Comparison of ENCODE assay signal across 8 mouse cellular contexts in the genomic region with DNA sequence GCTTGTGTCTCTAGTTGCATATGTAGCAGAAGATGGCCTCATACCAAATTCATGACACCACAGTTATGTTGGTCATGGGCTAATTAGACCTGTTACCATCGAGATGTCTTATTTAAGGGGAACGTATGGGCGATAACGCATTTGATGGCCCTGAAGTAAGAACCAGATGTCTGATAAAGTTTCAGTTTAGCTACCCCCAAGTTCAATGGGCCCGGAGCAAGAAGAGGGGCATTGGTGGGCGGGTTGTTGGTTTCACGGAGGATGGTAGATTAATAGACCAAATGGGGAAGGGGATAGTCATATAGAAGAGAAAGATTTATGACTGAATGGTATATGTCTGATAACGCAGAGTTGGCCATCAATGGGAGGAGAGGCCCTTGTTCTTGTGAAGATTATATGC.
DNase-seq lines count a peak whose midpoint lies in the region; ATAC-seq and TF ChIP-seq lines count a peak whose summit lies in the region.
"Not testable (repeated sequence)": the region's sequence is repeated elsewhere in the genome, so short reads cannot be mapped to it uniquely, and the experiment has no call there.

No protein-coding gene starts in this region.

- not testable (repeated sequence) for H3K4me3 ChIP-seq in embryonic facial prominence, embryonic 13.5 days; forebrain, postnatal 0 days (ENCODE audit: low read depth, low read length); hindbrain, embryonic 12.5 days; kidney, embryonic 15.5 days (replicated peaks); liver, embryonic 15.5 days (replicated peaks); midbrain, embryonic 13.5 days (replicated peaks); stomach, embryonic 14.5 days (ENCODE audit: low read depth, low read length)

- DNase-seq in forebrain, postnatal 0 days: not testable (repeated sequence)

- not testable (repeated sequence) for H3K4me1 ChIP-seq in embryonic facial prominence, embryonic 13.5 days; forebrain, postnatal 0 days (ENCODE audit: insufficient read depth); hindbrain, embryonic 12.5 days; kidney, embryonic 15.5 days; liver, embryonic 15.5 days (replicated peaks); midbrain, embryonic 13.5 days (replicated peaks); stomach, embryonic 14.5 days (ENCODE audit: control insufficient read depth, insufficient read depth, low read length)

- not testable (repeated sequence) for TF ChIP-seq CTCF in forebrain, postnatal 0 days (IDR thresholded peaks at IDR 0.05; ENCODE audit: low read depth)

- H3K27ac ChIP-seq in embryonic facial prominence, embryonic 13.5 days; forebrain, postnatal 0 days (ENCODE audit: low read depth, low read length); hindbrain, embryonic 12.5 days; kidney, embryonic 15.5 days; liver, embryonic 15.5 days (replicated peaks); midbrain, embryonic 13.5 days; stomach, embryonic 14.5 days (ENCODE audit: low read length): not testable (repeated sequence)

- not testable (repeated sequence) for H3K36me3 ChIP-seq in embryonic facial prominence, embryonic 13.5 days; forebrain, postnatal 0 days (ENCODE audit: insufficient read depth); hindbrain, embryonic 12.5 days; kidney, embryonic 15.5 days; liver, embryonic 15.5 days (replicated peaks); midbrain, embryonic 13.5 days; stomach, embryonic 14.5 days (ENCODE audit: control insufficient read depth, insufficient read depth, low read length)

- peak; percentile 100 for ATAC-seq in CD4-positive, CD25-positive, alpha-beta regulatory T cell, adult 4 months
- peak; percentile 100 for ATAC-seq in embryonic facial prominence, embryonic 13.5 days (ENCODE audit: insufficient number of reproducible peaks, insufficient read depth, low FRiP score, low TSS enrichment, low read depth)
- ATAC-seq in forebrain, postnatal 0 days: peak; percentile 100
- ATAC-seq in hindbrain, embryonic 12.5 days (ENCODE audit: low FRiP score): peak; percentile 100
- peak; percentile 100 for ATAC-seq in kidney, embryonic 15.5 days (replicated peaks; ENCODE audit: low FRiP score)
- ATAC-seq in liver, embryonic 15.5 days (ENCODE audit: insufficient read depth): peak; percentile 100
- ATAC-seq in midbrain, embryonic 13.5 days: peak; percentile 100
- ATAC-seq in stomach, embryonic 14.5 days (ENCODE audit: insufficient number of reproducible peaks, insufficient read depth, low FRiP score, low read depth): peak; percentile 100

- H3K9me3 ChIP-seq in embryonic facial prominence, embryonic 13.5 days; forebrain, postnatal 0 days (ENCODE audit: low read length); hindbrain, embryonic 12.5 days (replicated peaks); kidney, embryonic 15.5 days (replicated peaks); liver, embryonic 15.5 days (replicated peaks); midbrain, embryonic 13.5 days; stomach, embryonic 14.5 days (ENCODE audit: control insufficient read depth, low read depth, low read length): not testable (repeated sequence)

- H3K9ac ChIP-seq in embryonic facial prominence, embryonic 13.5 days; forebrain, postnatal 0 days; hindbrain, embryonic 12.5 days; kidney, embryonic 15.5 days; liver, embryonic 15.5 days; midbrain, embryonic 13.5 days (replicated peaks); stomach, embryonic 14.5 days (replicated peaks; ENCODE audit: low read depth, low read length): not testable (repeated sequence)

- H3K4me2 ChIP-seq in embryonic facial prominence, embryonic 13.5 days; forebrain, postnatal 0 days (ENCODE audit: low read depth); hindbrain, embryonic 12.5 days (replicated peaks); kidney, embryonic 15.5 days; liver, embryonic 15.5 days; midbrain, embryonic 13.5 days (replicated peaks); stomach, embryonic 14.5 days (replicated peaks; ENCODE audit: low read depth, low read length): not testable (repeated sequence)

- WGBS in embryonic facial prominence, embryonic 13.5 days: 87% methylated on average over 8 of the region's 8 CpGs
- WGBS in forebrain, postnatal 0 days: 91% methylated on average over 8 of the region's 8 CpGs
- WGBS in hindbrain, embryonic 12.5 days: 87% methylated on average over 8 of the region's 8 CpGs
- 86% methylated on average over 8 of the region's 8 CpGs for WGBS in kidney, embryonic 15.5 days
- 64% methylated on average over 8 of the region's 8 CpGs for WGBS in liver, embryonic 15.5 days (ENCODE audit: insufficient replicate concordance)
- WGBS in midbrain, embryonic 13.5 days: 90% methylated on average over 8 of the region's 8 CpGs
- WGBS in stomach, embryonic 14.5 days: 81% methylated on average over 8 of the region's 8 CpGs

- not testable (repeated sequence) for H3K27me3 ChIP-seq in embryonic facial prominence, embryonic 13.5 days; forebrain, postnatal 0 days (ENCODE audit: insufficient read depth, low read length); hindbrain, embryonic 12.5 days; kidney, embryonic 15.5 days; liver, embryonic 15.5 days; midbrain, embryonic 13.5 days; stomach, embryonic 14.5 days (ENCODE audit: control insufficient read depth, insufficient read depth, low read length)
